Mouse (Mus musculus) hindbrain, embryonic 13.5 days (tissue): ENCODE measurements at regions not wholly inside any gene's neighbourhood (a gene's known extent, or its start where the extent isn't known, plus 50 kb on each side); places are given as distances from the start of the nearest gene placed in this dataset.
A peak's percentile ranks its signal among the peaks of the same experiment; 100 is the strongest.
"Not testable (repeated sequence)": the region's sequence is repeated elsewhere in the genome, so short reads cannot be mapped to it uniquely, and the experiment has no call there.

ENCODE experiments used
- ATAC-seq: fragments of 200-750 bp; cut with Nextera tagmentation; 2 replicates; pipeline ENCODE4 v1.8.0; 2017; ENCODE audit warnings: moderate TSS enrichment; ENCODE audit not compliant: low FRiP score
- H3K27ac ChIP-seq: fragments of 300-500 bp; sonication (generic); 2 replicates; pipeline ENCODE4 v1.5.1; 2015; ENCODE audit warnings: inconsistent platforms, mild to moderate bottlenecking, moderate library complexity
- H3K27me3 ChIP-seq: fragments of 300-500 bp; sonication (generic); 2 replicates; pipeline ENCODE4 v1.6.1; 2015; ENCODE audit warnings: mild to moderate bottlenecking, inconsistent platforms
- H3K36me3 ChIP-seq: fragments of 300-500 bp; sonication (generic); 2 replicates; pipeline ENCODE4 v1.6.1; 2015; ENCODE audit warnings: mild to moderate bottlenecking, inconsistent platforms
- H3K4me1 ChIP-seq: fragments of 300-500 bp; sonication (generic); replicated peaks from 2 replicates; pipeline ENCODE4 v1.6.1; 2015; ENCODE audit warnings: inconsistent platforms
- H3K4me2 ChIP-seq: fragments of 300-500 bp; sonication (generic); 2 replicates; pipeline ENCODE4 v1.6.1; 2015; ENCODE audit warnings: inconsistent platforms, mild to moderate bottlenecking, moderate library complexity
- H3K4me3 ChIP-seq: fragments of 300-500 bp; sonication (generic); 2 replicates; pipeline ENCODE4 v1.5.1; 2015; ENCODE audit warnings: mild to moderate bottlenecking, inconsistent platforms
- H3K9ac ChIP-seq: fragments of 300-500 bp; sonication (generic); 2 replicates; pipeline ENCODE4 v1.6.1; 2015; ENCODE audit warnings: mild to moderate bottlenecking, inconsistent platforms
- H3K9me3 ChIP-seq: fragments of 300-500 bp; sonication (generic); 2 replicates; pipeline ENCODE4 v1.6.1; 2016; ENCODE audit warnings: inconsistent platforms
- WGBS: fragments of 180-500 bp; shearing (Covaris S2); methylation state at CpG from one replicate; pipeline ENCODE4 v1.1.7; 2015; 5-methylcytosine and 5-hydroxymethylcytosine counted together

- Histone ChIP-seq H3K4me3 (no peak overlapping the region), H3K27me3 (no peaks in the 10 kb centered on the region), H3K27ac (no peak overlapping the region), H3K9ac (no peak overlapping the region), H3K4me1 (no peaks in the 10 kb centered on the region), H3K4me2 (no peak overlapping the region), H3K36me3 (no peaks in the 10 kb centered on the region), H3K9me3 (no peaks in the 10 kb centered on the region)
- ATAC-seq: no peak
- WGBS: 93% methylated on average over 4 of the region's 4 CpGs
Measured at GRCm38 (mm10) chr13:82562576-82562975, 779.7 kb downstream of the Cetn3 start.

DNA sequence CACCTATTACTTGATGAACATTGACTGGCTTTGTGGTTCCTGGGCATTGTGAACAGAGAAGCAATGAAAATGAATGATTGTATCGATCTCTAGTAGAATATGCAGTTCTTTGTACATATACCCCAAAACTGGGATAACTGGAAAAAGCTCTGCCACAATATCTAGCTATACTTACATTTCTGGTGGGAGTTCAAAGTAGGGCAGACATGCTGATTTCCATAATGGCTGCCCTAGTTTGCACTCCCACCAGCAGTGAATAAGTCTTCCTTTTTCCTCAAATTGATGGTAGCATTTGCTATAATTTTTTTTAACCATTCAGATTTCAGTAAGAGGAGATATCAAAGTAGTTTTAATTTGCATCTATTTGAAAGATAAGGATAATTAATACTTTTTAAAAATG is 788.0 kb downstream of the Cetn3 start:
- no peak for ATAC-seq
- no peak overlapping the region for H3K27ac ChIP-seq
- WGBS: 95% methylated on average over 1 of the region's 1 CpGs

DNA sequence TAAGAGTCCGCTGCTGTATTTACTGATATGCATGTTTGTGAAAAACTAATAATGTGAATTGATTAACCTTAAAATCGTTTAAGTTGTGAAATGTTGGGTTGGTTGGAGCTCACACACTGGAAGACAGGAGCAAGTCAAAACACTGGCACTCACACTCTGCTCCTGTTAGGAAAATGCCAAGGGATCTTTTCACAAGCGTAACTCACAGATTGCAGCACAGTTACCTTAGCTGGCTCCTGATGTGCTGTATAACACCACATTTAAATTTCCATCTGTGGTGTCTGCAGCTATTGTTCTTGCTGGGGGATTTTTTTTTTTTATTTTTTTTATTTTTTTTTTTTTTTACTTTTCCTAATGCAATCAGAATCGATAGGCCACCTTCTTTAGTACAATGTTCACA is 795.1 kb downstream of the Cetn3 start:
- no peak for ATAC-seq
- Histone ChIP-seq H3K9ac (no peak overlapping the region), H3K4me3 (no peak overlapping the region), H3K27me3 (no peaks in the 10 kb centered on the region), H3K36me3 (no peaks in the 10 kb centered on the region), H3K4me2 (no peak overlapping the region), H3K4me1 (no peaks in the 10 kb centered on the region), H3K9me3 (no peaks in the 10 kb centered on the region), H3K27ac (no peak overlapping the region)
- WGBS: 89% methylated on average over 4 of the region's 4 CpGs

More for the DNA sequence above, 788.0 kb downstream of the Cetn3 start:
- Histone ChIP-seq H3K4me2 (no peak overlapping the region), H3K36me3 (no peaks in the 10 kb centered on the region), H3K9me3 (no peaks in the 10 kb centered on the region), H3K27me3 (no peaks in the 10 kb centered on the region), H3K4me3 (no peak overlapping the region), H3K4me1 (no peaks in the 10 kb centered on the region), H3K9ac (no peak overlapping the region)

DNA sequence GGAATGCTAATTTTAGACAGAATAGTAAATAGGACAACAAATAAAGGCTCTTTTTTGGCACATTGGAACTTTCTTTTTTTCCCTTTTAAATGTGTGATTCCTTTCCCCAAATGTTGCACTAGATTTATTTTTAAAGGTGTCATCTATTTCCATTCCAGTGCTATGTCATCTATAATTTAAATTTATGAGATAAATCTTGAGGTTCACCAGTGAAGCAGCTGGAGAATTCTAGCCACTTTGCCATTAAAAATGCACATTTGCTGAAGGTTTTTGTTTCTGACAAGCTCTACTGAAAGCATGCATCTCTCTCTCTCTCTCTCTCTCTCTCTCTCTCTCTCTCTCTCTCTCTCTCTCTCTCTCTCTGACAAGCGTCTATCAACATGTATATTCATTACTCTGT is 803.5 kb downstream of the Cetn3 start:
- 60% methylated on average over 1 of the region's 1 CpGs for WGBS
- no peaks in the 10 kb centered on the region for H3K9me3 ChIP-seq
- H3K9ac ChIP-seq: no peak overlapping the region
- no peak overlapping the region for H3K27ac ChIP-seq
- no peaks in the 10 kb centered on the region for H3K4me1 ChIP-seq
- no peak overlapping the region for H3K4me2 ChIP-seq
- no peak for ATAC-seq
- H3K27me3 ChIP-seq: no peaks in the 10 kb centered on the region
- no peaks in the 10 kb centered on the region for H3K36me3 ChIP-seq
- H3K4me3 ChIP-seq: no peak overlapping the region

GRCm38 (mm10) chr13:82593831-82594230 is 811.0 kb downstream of the Cetn3 start:
- Histone ChIP-seq H3K4me1 (no peaks in the 10 kb centered on the region), H3K9ac (no peak overlapping the region), H3K27me3 (no peaks in the 10 kb centered on the region), H3K4me3 (no peak overlapping the region), H3K4me2 (no peak overlapping the region), H3K36me3 (no peaks in the 10 kb centered on the region), H3K27ac (no peak overlapping the region), H3K9me3 (no peaks in the 10 kb centered on the region)
- ATAC-seq: no peak
- WGBS: 91% methylated on average over 8 of the region's 8 CpGs

- H3K27me3 ChIP-seq: no peaks in the 10 kb centered on the region
- H3K4me3 ChIP-seq: no peak overlapping the region
- no peaks in the 10 kb centered on the region for H3K4me1 ChIP-seq
- H3K4me2 ChIP-seq: no peak overlapping the region
- H3K36me3 ChIP-seq: no peaks in the 10 kb centered on the region
- no peak for ATAC-seq
- H3K9me3 ChIP-seq: no peaks in the 10 kb centered on the region
- H3K27ac ChIP-seq: no peak overlapping the region
- H3K9ac ChIP-seq: no peak overlapping the region
Measured at GRCm38 (mm10) chr13:82595566-82595965, 812.7 kb downstream of the Cetn3 start.

- H3K4me1 ChIP-seq, H3K4me2 ChIP-seq, ATAC-seq, H3K4me3 ChIP-seq, H3K9ac ChIP-seq, H3K27ac ChIP-seq, H3K9me3 ChIP-seq, H3K27me3 ChIP-seq, H3K36me3 ChIP-seq: not testable (repeated sequence)
- WGBS: 71% methylated on average over 3 of the region's 3 CpGs
Measured at GRCm38 (mm10) chr13:82605868-82606267, 823.0 kb downstream of the Cetn3 start.

DNA sequence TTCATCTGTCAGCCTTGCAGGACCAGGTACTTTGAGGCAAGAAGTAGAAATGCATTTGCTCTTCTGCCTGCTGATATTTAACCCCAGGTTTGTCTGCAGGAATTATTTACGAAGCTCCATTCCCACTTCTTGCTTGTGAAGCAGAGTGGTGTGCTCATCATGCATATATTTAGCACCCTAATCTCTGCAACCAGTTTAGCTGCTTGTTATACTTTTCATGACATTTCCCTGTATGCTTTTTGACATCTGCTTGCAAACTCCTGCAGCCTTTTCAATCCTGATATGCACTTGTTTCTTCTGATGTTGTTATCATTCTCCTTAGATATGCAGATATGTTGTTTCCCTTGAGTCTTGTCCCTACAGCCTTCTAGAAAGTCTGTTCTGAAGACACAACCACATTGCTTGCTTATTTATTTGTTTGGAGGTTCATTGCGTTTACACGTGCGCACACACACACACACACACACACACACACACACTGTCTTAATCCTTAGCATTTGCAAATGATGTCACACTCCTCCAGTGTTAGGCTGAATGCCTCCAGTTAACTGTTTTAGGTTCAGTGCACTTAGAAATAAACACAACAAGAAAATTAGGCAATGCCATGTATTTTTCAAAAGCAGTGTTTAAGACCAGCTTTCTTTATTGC is 836.3 kb downstream of the Cetn3 start:
- no peak overlapping the region for H3K4me2 ChIP-seq
- no peak overlapping the region for H3K4me3 ChIP-seq
- no peaks in the 10 kb centered on the region for H3K9me3 ChIP-seq
- no peak for ATAC-seq
- no peaks in the 10 kb centered on the region for H3K27me3 ChIP-seq
- no peak overlapping the region for H3K9ac ChIP-seq
- H3K4me1 ChIP-seq: peaks cover 10% of the 10 kb centered on the region; the same call in 1 of the 2 replicates
- H3K36me3 ChIP-seq: no peaks in the 10 kb centered on the region
- WGBS: 74% methylated on average over 4 of the region's 4 CpGs
- H3K27ac ChIP-seq: no peak overlapping the region

GRCm38 (mm10) chr13:82620036-82620435 is 837.2 kb downstream of the Cetn3 start:
- Histone ChIP-seq H3K4me1 (peaks cover 10% of the 10 kb centered on the region; the same call in 1 of the 2 replicates), H3K4me2 (no peak overlapping the region), H3K36me3 (no peaks in the 10 kb centered on the region), H3K27me3 (no peaks in the 10 kb centered on the region), H3K9me3 (no peaks in the 10 kb centered on the region), H3K4me3 (no peak overlapping the region), H3K9ac (no peak overlapping the region), H3K27ac (no peak overlapping the region)
- 57% methylated on average over 3 of the region's 3 CpGs for WGBS
- ATAC-seq: peak; percentile 74; the same call in 1 of the 2 replicates

- Histone ChIP-seq H3K4me1 (peaks cover 10% of the 10 kb centered on the region; the same call in 1 of the 2 replicates), H3K27ac (no peak overlapping the region), H3K27me3 (no peaks in the 10 kb centered on the region), H3K36me3 (no peaks in the 10 kb centered on the region), H3K4me2 (no peak overlapping the region), H3K9me3 (no peaks in the 10 kb centered on the region), H3K4me3 (no peak overlapping the region), H3K9ac (no peak overlapping the region)
- WGBS: 24% methylated on average over 1 of the region's 1 CpGs
- peak; percentile 89 for ATAC-seq
Measured at GRCm38 (mm10) chr13:82620749-82621148, 837.9 kb downstream of the Cetn3 start.

GRCm38 (mm10) chr13:82628727-82629126 is 845.9 kb downstream of the Cetn3 start:
- H3K27me3 ChIP-seq, H3K4me3 ChIP-seq, H3K4me2 ChIP-seq, H3K36me3 ChIP-seq, H3K9me3 ChIP-seq, ATAC-seq, H3K9ac ChIP-seq, H3K4me1 ChIP-seq, H3K27ac ChIP-seq: not testable (repeated sequence)
